Mouse (Mus musculus): ENCODE measurements around the gene Zdhhc13.
A peak's percentile ranks its signal among the peaks of the same experiment; 100 is the strongest.

The Zdhhc13 gene

DNA sequence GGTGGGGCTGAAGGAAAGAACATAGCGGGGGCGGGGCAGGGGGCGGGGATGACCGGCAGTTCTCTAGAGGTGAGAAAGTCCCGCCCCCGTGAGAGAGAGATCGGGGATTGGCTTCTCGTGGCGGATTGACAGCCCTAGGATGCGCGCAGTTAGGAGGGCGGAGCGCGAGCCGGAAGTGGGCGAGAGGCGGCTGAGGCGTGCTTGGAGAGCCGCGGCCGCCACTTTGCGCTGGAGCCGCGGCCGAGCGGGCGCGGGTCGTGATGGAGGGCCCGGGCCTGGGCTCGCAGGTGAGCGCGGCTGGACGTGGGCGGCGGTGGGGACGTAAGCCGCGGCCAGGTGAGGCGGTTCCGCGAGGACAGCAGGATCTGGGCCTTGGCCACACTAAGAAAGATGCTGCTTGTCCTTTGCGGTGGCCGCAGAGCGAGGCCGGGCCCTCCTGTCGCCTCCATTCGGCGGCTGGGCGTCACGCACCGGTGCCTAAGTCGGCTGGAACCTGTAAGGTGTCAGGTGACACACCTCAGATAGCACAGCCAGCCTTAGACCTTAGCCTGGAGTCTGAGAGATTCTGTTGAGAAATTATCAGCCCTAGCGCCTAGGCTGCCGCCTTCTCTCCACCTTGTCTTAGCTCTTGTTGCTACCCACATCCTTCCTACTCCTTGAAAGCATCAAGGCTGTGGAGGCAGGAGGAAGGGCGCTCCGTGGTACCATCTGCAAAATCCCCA is at the start of gene Zdhhc13:
Gene Zdhhc13 (plus strand): TSS at position 153 of the 722 bp plus-strand sequence.
- peak; percentile 94 to 96 for DNase-seq

DNA sequence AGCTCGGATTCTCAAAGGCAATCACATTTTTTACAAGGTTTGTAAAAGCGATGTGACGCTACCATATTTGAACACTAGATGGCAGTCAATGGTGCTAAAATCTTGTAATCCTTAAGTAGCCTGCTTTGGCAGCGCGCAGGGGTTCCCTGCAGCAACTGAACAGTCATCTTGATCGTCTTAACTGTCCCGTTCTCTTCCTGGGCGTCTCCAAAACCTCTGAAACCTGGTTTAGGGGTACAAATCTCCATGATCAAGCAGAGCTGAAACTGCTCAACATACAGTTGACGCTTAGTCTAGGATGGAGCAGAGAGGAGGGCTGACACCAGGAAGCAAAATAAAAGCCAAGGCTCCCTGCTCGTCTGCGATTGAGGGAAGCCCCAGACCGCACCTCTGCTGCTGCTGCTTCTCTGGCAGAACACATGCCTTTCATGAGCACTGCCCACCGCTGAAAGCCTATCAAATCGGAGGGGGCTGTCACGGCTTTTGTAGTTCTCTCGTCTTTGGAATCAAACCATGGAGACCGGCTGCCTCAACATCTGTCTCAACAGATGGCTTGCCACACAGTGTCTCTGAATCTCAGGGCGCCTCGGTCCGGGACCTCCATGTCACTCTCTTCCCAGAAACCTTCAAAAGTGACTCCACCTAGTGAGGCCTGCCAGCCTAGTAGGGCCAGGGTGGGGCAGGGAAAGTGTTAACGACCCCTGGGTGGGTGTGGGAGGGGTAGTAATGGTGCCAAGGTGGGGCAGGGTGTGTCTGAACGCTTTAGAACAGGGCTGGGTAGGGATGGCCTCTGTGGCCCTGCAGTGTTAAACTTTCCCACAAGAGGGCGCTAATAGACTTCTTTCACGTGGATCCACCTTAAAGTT is 39.3 kb upstream of the Zdhhc13 start:
- DNase-seq = peak; percentile 67 to 75

DNA sequence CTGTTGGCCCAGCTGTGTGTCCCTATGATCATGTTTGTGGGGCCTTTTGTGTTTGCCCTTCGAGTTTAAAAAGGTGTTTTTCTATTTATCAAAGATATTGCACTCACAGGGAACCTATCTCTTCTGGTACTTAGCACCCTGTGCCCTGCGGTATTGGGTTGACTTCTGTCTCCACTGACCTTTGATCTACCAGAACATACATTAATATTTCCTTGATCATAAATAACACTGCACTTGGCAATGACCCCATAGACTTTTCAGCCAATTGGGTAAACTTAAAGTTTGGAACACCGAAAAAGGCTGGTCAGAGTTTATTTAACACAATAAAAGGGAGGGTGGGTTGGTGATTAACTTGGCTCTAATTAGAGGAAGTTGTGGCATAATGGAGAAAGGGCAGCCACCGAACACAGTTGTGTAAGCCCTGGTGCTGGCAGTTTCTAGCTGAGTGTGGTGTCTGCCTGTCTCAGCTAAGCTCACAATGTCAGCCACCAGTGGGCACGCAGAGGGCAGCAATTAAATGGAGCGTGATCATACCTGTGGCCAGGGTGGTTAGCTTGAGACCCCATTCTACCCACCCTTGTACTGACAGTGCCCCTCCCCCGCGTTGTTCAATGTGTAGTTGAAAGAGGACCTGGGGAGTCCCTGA is 38.5 kb upstream of the Zdhhc13 start:
- DNase-seq = peak in 1 of 2 experiments; percentile 9

DNA sequence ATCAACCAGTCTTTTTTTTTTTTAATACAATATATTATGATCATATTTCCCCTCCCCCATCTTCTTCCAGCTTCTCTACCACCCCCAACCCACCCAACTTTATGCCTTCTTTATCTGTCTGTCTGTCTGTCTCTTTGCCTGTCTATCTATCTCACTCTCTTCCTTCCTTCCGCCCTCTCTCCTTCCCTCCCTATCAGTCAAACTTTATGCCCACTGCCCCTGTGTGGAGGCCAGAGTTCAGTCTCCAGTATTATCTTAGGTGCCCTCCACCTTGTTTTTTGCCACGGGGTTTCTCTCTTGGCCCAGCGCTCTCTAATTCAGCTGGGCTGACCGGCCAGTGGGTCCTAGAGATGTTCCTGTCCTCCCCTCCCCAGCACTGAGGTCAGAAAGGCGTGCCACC is 37.6 kb upstream of the Zdhhc13 start:
- no peak for DNase-seq

DNA sequence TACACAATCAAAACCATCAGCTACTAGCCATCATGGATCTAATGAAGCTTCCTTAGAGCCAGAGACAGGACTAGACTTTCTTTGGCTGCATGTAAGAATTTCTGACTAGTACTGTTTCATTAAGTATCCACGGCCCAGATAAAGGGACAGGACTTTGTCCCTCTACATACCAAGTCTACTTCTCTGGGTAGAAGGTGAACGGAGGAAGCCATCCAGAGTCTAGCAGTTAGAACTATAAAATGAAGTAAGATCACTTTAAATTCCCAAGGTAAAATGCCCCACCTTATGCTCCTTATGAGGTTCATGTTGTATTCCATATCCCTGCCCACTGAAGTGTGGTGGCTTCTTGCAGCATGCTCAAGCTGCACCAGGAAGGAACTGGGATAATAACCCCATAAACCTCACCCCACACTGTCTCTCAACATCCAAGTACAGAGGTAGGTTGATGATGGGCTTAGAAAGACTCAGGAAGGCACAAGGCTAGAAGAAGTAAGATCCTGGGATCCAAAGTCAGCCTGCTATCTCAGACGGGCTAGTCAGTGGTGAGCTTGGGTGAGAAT is 34.3 kb upstream of the Zdhhc13 start:
- no peak for DNase-seq

DNA sequence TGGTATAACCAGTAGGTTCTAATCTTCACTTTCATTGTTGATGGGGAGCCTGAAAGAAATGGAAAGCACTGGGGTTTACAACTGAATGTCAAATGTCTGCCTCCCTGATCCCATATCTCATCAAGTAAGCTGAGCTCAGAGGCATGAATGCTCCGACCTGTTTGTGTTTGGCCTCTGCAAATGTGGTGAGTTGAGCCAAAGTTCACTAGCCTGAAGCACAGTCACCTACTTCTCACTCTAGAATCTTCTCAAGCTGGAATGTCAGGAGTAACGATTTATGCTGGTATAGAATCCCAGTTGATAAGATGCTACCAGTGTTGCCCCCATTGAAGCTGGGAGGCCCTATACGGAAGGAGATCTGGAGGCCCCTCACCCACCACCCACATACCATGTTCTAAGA is 33.0 kb upstream of the Zdhhc13 start:
- no peak for DNase-seq

DNA sequence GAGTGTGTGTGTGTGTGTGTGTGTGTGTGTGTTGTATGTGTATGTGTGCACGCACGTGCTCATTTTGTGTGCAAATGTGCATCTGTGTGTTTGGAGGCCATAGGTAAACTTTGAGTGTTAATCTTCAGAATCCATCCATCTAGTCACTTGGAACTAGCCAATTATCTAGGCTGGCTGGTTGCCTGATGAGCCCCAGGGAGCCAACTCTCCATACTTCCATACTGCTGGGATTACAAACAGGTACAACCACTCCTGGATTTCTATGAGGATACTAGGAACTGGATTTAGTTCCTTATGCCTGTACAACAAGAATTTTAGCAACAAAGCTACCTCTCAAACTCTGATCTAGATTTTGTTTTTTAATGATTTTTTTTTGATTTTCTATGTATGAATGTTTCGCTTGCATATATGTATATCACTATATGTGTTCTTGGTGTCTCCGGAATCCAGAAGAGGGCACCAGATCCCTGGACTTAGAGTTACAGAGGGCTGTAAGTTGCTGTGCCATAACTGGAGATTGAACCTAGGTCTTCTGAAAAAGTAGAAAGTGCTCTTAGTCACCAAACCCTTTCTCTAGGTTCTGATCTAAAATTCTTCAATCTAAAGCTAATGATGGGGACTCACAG is 32.4 kb upstream of the Zdhhc13 start:
- no peak for DNase-seq

DNA sequence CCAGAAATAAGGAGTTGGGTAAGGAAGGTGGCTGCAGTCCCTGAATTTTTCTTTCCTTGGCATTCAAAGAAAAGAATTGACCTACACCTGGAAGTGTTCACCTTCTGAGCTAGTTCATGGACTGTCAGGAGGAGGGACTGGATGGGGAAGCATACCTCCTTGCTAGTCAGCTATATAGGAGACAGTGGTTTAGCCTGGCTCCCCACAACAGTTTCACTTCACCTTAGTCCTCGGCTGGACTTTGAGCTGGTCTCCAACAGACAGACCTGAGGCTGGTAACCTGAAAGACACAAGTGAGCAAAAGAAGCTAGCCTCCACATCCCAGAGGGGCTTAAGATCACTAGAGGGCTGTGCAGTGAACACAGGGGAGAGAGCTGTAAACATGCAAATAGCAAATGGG is 30.7 kb upstream of the Zdhhc13 start:
- DNase-seq = no peak

DNA sequence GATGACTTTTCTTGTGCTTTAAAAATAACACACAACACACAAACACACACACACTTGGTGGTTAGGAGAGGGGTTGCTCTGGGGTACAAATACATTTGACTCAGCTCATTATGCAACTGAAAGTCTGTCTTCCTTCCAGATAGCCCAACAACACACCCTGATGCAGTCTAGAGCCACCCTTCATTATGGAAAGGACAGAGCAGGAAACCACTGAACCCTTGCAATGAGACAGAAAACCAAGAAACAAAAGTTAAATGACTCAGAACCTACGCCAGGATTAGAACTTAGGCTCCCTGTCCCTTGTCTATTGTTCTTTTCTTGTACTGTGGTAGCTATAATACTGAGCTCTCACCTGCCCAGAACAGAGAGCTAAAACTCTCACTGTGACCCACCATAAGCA is 28.0 kb upstream of the Zdhhc13 start:
- DNase-seq = no peak

DNA sequence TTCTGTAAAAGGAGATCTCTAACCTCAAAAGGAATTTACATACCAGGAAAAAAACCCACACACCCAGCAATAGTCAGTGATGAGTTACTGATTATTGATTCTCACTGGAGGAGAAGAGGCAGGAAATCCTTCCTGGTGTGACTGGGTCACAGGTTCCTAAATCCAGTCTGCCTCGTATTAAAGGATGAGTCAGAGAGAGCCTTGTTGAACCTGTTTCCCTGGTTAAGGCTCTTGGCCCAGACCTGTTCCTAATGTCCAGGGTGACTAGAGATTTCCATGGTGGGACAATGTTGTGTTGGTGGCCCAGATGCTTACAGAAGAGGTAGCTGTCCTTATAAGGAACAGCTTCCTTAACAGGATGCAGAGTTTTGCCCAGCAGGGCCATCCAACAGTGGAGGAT is 26.5 kb upstream of the Zdhhc13 start:
- no peak for DNase-seq

DNA sequence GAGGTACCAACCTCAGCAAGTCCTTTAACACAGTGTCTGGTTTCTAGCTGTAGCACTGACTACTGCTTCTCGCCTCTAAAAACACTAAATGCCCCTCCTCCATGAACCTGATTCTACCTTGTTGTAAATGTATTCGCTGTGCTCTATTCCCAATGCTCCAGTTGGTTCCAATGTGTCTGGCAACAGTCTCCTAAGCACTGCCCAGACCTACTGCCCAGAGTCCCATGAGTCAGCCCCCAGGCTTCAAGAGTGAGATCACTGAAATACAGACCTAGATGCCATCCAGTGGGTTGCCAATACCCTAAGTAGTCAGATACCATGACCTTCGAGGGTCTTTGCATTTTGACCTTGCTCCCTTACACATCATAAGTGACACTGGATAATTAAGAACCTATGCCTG is 26.1 kb upstream of the Zdhhc13 start:
- no peak for DNase-seq

DNA sequence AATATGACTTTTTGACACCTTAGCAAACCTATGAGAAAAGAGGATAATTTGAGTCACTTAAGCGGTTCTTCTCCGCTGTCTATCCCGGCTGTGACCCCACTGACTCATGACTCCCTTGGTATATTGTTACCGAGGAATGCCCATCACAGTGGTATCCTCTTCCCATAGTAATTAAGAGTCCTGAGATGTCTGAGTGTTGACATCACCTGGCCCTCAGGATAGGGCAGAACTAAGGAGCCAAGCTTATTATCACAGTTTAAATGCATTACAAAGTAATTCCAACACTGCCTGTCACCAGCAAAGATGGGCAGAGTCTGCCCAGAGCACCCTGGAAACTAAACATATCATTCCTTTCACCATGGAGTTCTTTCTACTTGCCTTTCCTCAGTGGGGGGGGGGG is 22.8 kb upstream of the Zdhhc13 start:
- no peak for DNase-seq

DNA sequence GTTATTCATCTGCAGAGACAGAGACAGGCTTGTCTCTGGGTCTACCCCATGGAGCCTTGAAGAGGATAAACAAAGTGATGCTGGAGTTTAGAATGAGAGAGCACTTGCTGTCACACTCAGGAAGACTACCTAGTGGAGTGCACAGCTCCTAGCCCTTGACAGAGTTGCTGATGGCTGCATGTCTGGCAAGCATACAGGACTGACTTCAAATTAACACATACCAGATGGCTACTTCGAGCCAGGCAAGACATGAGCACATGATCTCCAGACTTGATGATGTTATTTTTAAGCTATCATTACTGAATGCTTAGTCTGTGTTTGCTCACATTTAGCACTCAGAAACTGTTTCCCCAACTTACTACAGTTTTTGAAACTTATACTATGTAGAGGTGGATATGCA is 19.1 kb upstream of the Zdhhc13 start:
- DNase-seq = no peak

DNA sequence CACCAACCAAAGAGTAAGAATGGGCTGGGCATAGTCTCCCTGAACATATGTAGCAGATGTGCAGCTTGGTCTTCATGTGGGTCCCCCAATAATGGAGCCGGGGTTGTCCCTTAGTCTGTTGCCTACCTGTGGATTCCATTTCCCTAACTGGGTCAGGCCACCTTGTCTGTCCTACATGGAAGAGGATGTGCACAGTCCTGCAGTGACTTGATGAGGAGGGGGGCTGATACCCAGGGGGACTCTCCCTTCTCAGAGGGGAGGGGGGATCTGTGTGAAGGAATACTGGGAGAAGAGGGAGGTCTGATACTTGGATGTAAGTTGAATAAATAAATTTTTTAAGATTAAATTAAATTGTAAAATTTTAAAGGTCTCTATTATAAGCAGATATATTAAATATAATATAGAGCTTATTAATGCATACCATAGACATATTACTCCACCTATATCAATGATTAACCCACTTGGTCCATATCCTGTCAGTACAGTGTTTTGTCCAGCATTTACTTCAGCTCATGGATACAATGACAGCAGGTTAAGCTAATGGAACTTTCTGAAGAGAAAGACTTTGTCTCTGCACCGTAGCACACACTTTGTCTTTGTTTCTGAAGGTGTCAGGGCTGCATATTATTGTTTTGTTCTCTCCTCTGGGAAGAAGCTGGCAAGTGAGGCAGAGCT is 16.6 kb upstream of the Zdhhc13 start:
- no peak for DNase-seq

DNA sequence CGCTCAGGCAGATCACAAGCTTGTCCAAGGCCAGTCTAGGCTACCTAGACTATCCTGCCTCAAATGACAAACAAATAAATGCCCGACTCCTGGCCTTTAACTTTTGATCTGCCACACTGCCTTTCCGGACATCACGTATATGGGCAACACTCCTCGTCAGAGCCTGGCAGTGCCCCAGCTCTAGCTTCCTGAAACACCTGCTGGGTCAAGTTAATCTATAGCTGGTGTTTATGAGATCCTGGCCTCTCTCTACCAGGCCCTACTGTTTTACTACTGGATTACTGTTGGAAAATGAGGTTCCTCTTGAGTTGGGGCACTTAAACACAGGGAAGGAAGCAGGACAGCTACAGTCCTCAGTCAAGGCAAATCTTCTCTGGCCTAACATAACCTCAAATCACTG is 15.5 kb upstream of the Zdhhc13 start:
- DNase-seq = no peak

DNA sequence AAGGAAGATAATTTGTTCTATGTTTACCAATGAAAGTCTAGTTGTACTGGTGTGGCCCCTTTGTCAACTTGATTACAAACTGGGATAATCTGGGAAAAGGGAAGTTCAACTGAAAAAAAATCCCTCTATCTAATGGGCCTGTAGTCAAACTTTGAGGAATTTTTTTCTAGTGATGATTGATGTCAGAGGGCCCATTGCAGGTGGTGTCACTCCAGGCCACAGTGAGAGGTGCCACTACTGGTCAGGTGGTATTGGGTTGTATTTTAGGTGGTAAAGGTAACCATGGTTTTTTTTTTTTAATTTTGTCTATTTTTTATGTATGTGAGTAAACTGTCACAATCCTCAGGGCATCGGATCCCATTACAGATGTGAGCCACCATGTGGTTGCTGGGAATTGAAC is 14.2 kb upstream of the Zdhhc13 start:
- DNase-seq = no peak

DNA sequence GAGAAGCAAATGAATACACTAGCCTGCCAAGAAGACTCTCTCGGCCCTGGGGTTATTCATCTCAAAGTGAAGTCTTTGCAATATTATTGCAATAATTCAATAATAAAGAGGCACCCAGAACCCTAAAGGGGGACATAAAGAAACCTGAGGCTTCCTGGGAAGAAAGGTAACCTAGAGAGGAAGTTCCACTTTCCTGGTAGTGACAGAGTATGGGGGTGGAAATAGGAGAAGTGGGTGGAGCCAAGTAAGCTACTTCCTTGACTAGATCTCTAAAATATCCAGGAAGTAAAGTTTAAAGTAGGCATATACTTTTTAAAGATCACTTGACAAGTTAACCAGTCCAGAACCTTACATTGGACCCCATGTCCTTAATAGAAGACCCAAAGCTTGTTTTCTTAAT is 13.4 kb upstream of the Zdhhc13 start:
- no peak for DNase-seq

DNA sequence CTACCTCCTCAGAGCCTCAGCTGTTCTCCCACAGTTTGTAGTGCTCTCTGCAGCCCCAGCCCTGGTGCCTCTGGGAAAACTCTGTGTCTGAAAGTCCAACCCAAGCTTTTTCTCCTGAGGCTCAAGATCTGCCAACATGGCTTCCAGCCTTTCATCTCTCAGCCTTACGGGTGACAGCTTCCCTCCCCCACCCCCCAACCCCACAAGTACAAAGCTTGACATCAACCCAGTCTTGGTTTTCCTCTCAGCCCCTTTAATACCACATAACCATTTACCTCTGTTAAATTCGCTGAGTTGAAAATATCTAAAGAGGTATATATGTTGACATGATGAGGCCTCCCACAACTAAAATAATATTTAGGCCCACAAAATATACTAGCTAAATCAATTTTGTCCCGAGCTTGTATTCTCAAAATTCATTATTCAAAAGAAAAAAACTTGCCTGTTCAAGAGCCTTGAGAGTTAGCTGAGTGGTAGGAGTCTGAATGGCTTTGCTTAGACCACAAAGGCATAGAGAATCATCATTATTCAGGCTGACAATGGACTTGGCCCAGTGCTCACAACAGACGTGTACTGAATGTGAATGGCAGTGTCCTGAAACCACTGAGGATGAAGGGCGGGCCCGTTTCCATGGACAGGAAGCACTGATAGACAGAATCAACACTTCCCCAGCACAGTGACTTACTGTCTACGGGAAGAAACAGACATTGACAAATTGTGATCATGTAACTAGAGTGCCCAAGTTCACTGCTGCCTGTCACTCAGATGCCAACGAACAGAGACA is 10.9 kb upstream of the Zdhhc13 start:
- no peak for DNase-seq

DNA sequence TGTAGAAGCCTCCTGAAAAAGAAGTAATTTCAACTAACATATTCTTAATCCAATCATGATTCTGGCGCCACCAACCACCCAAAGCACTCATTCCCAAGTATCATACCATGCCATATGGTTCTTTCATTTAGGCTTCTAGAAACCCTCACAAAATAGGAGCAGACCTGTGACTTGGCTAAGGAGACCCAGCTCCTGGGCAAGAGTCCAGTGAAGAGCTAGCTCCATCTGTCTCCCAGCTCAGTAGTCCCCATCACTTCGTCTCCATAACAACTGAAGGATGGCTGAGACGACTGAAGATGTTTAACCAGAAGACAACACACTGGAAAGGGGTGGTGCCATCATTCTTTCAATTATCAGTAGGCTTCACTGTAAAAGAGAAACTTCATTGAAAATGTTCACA is 9.7 kb upstream of the Zdhhc13 start:
- no peak for DNase-seq

DNA sequence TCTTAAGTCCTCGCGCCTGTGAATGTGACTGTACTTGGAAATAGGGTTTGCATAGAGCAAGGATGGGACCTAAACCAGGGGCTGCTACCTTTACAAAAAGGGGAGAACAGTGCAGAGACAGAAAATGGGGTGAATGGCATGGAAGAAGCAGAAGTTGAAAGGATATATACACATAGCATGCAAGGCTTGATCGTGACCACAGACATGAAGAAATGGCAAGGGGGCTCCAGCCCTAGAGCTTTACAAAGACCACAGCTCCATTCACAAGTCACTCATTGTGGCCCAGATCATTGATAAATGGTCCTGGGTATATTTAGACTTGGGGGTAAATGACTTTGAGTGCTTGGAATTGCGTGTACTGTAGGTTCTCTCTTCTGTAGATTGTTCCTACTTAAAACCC is 6.4 kb upstream of the Zdhhc13 start:
- DNase-seq = no peak

DNA sequence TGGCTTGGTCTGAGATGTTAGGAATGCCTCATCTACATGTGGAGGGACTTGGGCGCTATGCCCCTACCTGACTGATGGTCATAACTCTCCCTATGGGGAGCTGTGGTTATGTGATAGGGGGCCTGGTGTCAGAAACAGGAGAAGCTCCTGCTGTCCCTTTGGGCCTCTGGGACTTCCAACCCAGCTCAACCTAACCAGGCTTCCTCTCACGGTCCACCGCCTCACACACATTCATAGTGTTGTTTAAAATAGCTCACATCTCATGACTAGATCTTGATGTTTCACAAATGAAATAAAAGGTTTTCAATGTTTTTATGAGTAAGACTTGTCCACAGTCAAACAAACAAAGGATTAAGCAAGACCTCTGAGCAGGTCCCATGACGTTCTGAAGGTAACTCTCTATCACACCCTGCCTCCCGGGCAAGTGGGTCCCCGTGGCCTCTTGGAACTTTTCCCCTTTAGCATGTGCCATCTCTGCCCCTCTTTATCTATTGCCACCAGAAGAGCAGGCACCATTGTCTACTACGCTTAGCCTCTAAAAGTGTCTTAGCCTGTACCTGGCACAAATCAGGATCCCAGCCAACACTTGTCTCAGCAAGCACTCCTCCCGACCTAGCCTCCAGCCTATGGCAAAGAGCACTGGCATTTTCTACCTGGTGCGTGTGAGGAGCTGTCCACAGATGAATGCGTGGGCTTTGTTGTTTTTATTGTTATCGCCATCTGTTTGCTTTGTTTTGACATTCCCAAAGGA is 3.9 kb upstream of the Zdhhc13 start:
- no peak for DNase-seq

Data from thymus, postnatal 36 days (tissue).